In the genomic region with DNA sequence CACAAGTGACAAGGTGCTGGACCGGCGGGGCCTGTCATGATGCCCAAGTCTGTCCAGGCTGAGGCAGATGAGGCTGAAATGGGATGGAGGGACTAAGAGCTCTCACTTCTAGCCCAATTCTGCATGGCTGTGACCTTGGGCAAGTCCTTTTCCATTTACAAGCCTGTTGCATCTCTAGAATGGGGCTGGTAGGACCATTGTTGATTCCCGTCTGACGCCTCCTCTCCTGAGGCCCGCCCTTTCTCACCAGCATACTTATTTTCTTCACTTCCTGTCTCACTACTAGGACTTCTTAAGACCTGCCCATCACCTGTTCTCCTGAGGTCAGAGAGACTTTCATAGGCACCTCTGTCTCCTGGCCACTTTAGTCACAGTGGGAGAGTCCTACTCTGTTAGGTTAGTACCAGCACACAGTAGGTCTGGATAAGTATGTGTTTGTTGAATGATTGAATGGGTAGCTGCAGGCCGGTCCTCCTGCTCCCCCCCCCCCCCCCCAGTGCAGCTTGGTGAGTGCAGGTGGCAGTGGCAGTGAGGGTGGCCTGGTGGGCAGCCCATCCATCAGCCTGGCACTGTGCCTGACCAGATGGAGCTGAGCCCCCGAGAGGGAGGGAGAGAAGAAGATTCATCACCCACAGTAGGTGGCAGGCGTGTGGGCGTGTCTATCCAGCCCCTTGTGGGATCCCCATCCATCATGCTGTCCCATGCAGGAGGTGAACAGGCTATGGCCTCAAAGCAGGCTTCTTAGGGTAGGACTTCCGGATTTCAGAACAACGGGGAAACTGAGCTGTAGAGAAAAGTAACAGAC, we compare ENCODE assay signal across 22 mouse cellular contexts. TPM values are rescaled to one million over a fixed set of nuclear protein-coding genes. Genes with fewer than 3 reads are reported as not detected.
A peak's percentile ranks its signal among the peaks of the same experiment; 100 is the strongest.
DNase-seq lines count a peak whose midpoint lies in the region; ATAC-seq and TF ChIP-seq lines count a peak whose summit lies in the region.
"Had no signal": no experiment of that assay in that cellular context is flagged by ENCODE, and none has a peak within 500 bp of the region (broad histone marks: within the 10 kb centered on the region; RNA-seq: fewer than 3 reads in every experiment).

No protein-coding gene starts in this region.

- TF ChIP-seq CTCF in hindbrain, postnatal 0 days (IDR thresholded peaks at IDR 0.05; ENCODE audit: low read depth), result no peak
- no peak for TF ChIP-seq CTCF in left cerebral cortex, adult 2 months (IDR thresholded peaks at IDR 0.05)

- H3K4me3 ChIP-seq in hindbrain, embryonic 10.5 days, result no peak overlapping the region
- H3K4me3 ChIP-seq in hindbrain, postnatal 0 days (ENCODE audit: low read length), result no peak overlapping the region
- H3K4me3 ChIP-seq in neural tube, embryonic 11.5 days (ENCODE audit: low read depth, low read length), result no peak overlapping the region
- no peak overlapping the region for H3K4me3 ChIP-seq in midbrain, embryonic 14.5 days (replicated peaks; ENCODE audit: low read depth, low read length)
- no peak overlapping the region for H3K4me3 ChIP-seq in left cerebral cortex, adult 2 months
- H3K4me3 ChIP-seq: forebrain, embryonic 13.5 days; heart, embryonic 13.5 days; limb, embryonic 13.5 days; liver, embryonic 13.5 days; midbrain, embryonic 12.5 days had no signal

- no peak for ATAC-seq in hindbrain, postnatal 0 days
- ATAC-seq in neural tube, embryonic 11.5 days (ENCODE audit: insufficient read depth, low FRiP score, low TSS enrichment), result peak; percentile 70
- no peak for ATAC-seq in midbrain, embryonic 14.5 days (ENCODE audit: low FRiP score, low TSS enrichment)
- ATAC-seq: forebrain, embryonic 13.5 days; inflammation-experienced regulatory T-cells, adult 6 months had no signal

- H3K27ac ChIP-seq in hindbrain, embryonic 10.5 days, result peak overlapping the region; percentile 12; the same call in 1 of the 2 replicates
- no peak overlapping the region for H3K27ac ChIP-seq in hindbrain, postnatal 0 days
- 0 out of 2 replicates have a peak overlapping the region, but pooled peaks have one; percentile 14 for H3K27ac ChIP-seq in neural tube, embryonic 11.5 days (ENCODE audit: low read depth, low read length)
- H3K27ac ChIP-seq in midbrain, embryonic 14.5 days (replicated peaks; ENCODE audit: low read depth, low read length), result no peak overlapping the region
- no peak overlapping the region for H3K27ac ChIP-seq in left cerebral cortex, adult 2 months
- H3K27ac ChIP-seq: forebrain, embryonic 13.5 days; heart, embryonic 13.5 days; limb, embryonic 13.5 days; liver, embryonic 13.5 days; midbrain, embryonic 12.5 days had no signal

- DNase-seq in hindbrain, embryonic 10.5 days (ENCODE audit: low spot score), result peak; percentile 57
- no peak for DNase-seq in hindbrain, postnatal 0 days (ENCODE audit: low spot score)
- peak; percentile 50 for DNase-seq in ES-CJ7 (ENCODE audit: low read depth, low spot score)
- DNase-seq in embryo, embryonic 10.5 days (ENCODE audit: low spot score), result peak; percentile 64
- peak; percentile 73 for DNase-seq in neural tube, embryonic 11.5 days (ENCODE audit: low spot score)
- DNase-seq in midbrain, embryonic 14.5 days, result no peak
- no peak for DNase-seq in left cerebral cortex, adult 2 months (ENCODE audit: extremely low spot score in 1 of 2, low spot score in 2 of 2)
- DNase-seq: adrenal gland, adult 2 months; cerebellum, adult 9-11 months; gastrocnemius, postnatal 14 days; heart, adult 18-20 months; kidney, adult 8-10 months; kidney, postnatal 25 days; liver, embryonic 13.5 days; thymus, postnatal 36 days had no signal

- H3K4me1 ChIP-seq in hindbrain, embryonic 10.5 days (replicated peaks), result peaks cover 41% of the 10 kb centered on the region
- no peaks in the 10 kb centered on the region for H3K4me1 ChIP-seq in hindbrain, postnatal 0 days (ENCODE audit: insufficient read depth, low read length)
- H3K4me1 ChIP-seq in neural tube, embryonic 11.5 days (ENCODE audit: control insufficient read depth, insufficient read depth, low read length), result peaks cover 12% of the 10 kb centered on the region; the same call in 1 of the 2 replicates
- H3K4me1 ChIP-seq in midbrain, embryonic 14.5 days (ENCODE audit: control insufficient read depth, insufficient read depth, low read length), result peaks cover 20% of the 10 kb centered on the region
- H3K4me1 ChIP-seq: limb, embryonic 13.5 days; liver, embryonic 13.5 days had no signal

- peaks cover 39% of the 10 kb centered on the region for H3K27me3 ChIP-seq in hindbrain, embryonic 10.5 days (ENCODE audit: insufficient read depth, poor library complexity, severe bottlenecking)
- no peaks in the 10 kb centered on the region for H3K27me3 ChIP-seq in hindbrain, postnatal 0 days (ENCODE audit: insufficient read depth, low read length)
- H3K27me3 ChIP-seq in neural tube, embryonic 11.5 days (ENCODE audit: control insufficient read depth, insufficient read depth, low read length), result 0 out of 2 replicates have a peak, but pooled peaks cover 2% of the 10 kb centered on the region
- H3K27me3 ChIP-seq in midbrain, embryonic 14.5 days (ENCODE audit: control insufficient read depth, insufficient read depth, low read length), result no peaks in the 10 kb centered on the region

- no peak overlapping the region for H3K4me2 ChIP-seq in hindbrain, postnatal 0 days (ENCODE audit: low read depth, low read length)
- no peak overlapping the region for H3K4me2 ChIP-seq in neural tube, embryonic 11.5 days (ENCODE audit: low read depth)
- H3K4me2 ChIP-seq in midbrain, embryonic 14.5 days (ENCODE audit: low read length), result no peak overlapping the region
- H3K4me2 ChIP-seq: forebrain, embryonic 13.5 days; heart, embryonic 13.5 days; limb, embryonic 13.5 days; liver, embryonic 13.5 days; midbrain, embryonic 12.5 days had no signal

- H3K9me3 ChIP-seq in hindbrain, embryonic 10.5 days, result peaks cover 5% of the 10 kb centered on the region
- H3K9me3 ChIP-seq in hindbrain, postnatal 0 days (ENCODE audit: low read length), result no peaks in the 10 kb centered on the region
- no peaks in the 10 kb centered on the region for H3K9me3 ChIP-seq in neural tube, embryonic 11.5 days (ENCODE audit: control insufficient read depth, low read length)
- no peaks in the 10 kb centered on the region for H3K9me3 ChIP-seq in midbrain, embryonic 14.5 days (ENCODE audit: control insufficient read depth, low read length)
- H3K9me3 ChIP-seq: liver, embryonic 13.5 days had no signal

- H3K36me3 ChIP-seq in hindbrain, embryonic 10.5 days, result no peaks in the 10 kb centered on the region
- H3K36me3 ChIP-seq in hindbrain, postnatal 0 days (ENCODE audit: insufficient read depth, low read length), result no peaks in the 10 kb centered on the region
- H3K36me3 ChIP-seq in neural tube, embryonic 11.5 days (ENCODE audit: control insufficient read depth, insufficient read depth, low read length), result no peaks in the 10 kb centered on the region
- no peaks in the 10 kb centered on the region for H3K36me3 ChIP-seq in midbrain, embryonic 14.5 days (ENCODE audit: control insufficient read depth, insufficient read depth, low read length)
- H3K36me3 ChIP-seq: heart, embryonic 13.5 days; limb, embryonic 13.5 days; liver, embryonic 13.5 days; midbrain, embryonic 12.5 days had no signal

- no peak overlapping the region for H3K9ac ChIP-seq in hindbrain, postnatal 0 days (replicated peaks; ENCODE audit: low read length)
- H3K9ac ChIP-seq in neural tube, embryonic 11.5 days (ENCODE audit: low read length), result no peak overlapping the region
- no peak overlapping the region for H3K9ac ChIP-seq in midbrain, embryonic 14.5 days (replicated peaks; ENCODE audit: low read length)
- H3K9ac ChIP-seq: forebrain, embryonic 13.5 days; heart, embryonic 13.5 days; limb, embryonic 13.5 days; liver, embryonic 13.5 days; midbrain, embryonic 12.5 days had no signal

- intact Hi-C loops in left cerebral cortex, adult 2 months (cut with DNase I), result no loop called here

- 57% methylated on average over 11 of the region's 11 CpGs for WGBS in hindbrain, embryonic 10.5 days
- WGBS in hindbrain, postnatal 0 days, result 47% methylated on average over 11 of the region's 11 CpGs
- 36% methylated on average over 11 of the region's 11 CpGs for WGBS in neural tube, embryonic 11.5 days
- 77% methylated on average over 11 of the region's 11 CpGs for WGBS in midbrain, embryonic 14.5 days

RNA-seq across cellular contexts. Expression of gene Cabp7, which starts 10.6 kb away (rescaled TPM):
- polyA plus RNA-seq in hindbrain, embryonic 10.5 days (2016; fragmentation: Nextera tagmentation; extraction: Ambion mirVana), result 0.61 and 1.4 TPM in 2 replicates
- 20.4 and 23.6 TPM in 2 replicates for total RNA-seq in hindbrain, postnatal 0 days (2014; rRNA removed)
- polyA plus RNA-seq in hindbrain, postnatal 0 days (2015; fragmentation: Nextera tagmentation; extraction: Ambion mirVana), result 2.9 and 3.3 TPM in 2 replicates
- 2.6 and 3.4 TPM in 2 replicates for polyA plus RNA-seq in neural tube, embryonic 11.5 days (2014; fragmentation: Nextera tagmentation; extraction: Ambion mirVana)
- 1.3 and 2.7 TPM in 2 replicates for polyA plus RNA-seq in midbrain, embryonic 14.5 days (2014; fragmentation: Nextera tagmentation; extraction: Ambion mirVana)
- 10 to 100 TPM; 15.6 to 22.7 TPM for total RNA-seq in left cerebral cortex, adult 2 months (2021)
- total RNA-seq: heart, adult 18-20 months; heart, postnatal 25 days had no signal
- polyA plus RNA-seq: heart, embryonic 13.5 days; liver, embryonic 13.5 days; small intestine, adult 2 months had no signal

RNA-seq across cellular contexts. Expression of gene Zmat5, which starts 52.7 kb away (rescaled TPM):
- 84.0 and 104 TPM in 2 replicates for polyA plus RNA-seq in hindbrain, embryonic 10.5 days (2016; fragmentation: Nextera tagmentation; extraction: Ambion mirVana)
- 22.7 and 24.5 TPM in 2 replicates for total RNA-seq in hindbrain, postnatal 0 days (2014; rRNA removed)
- polyA plus RNA-seq in hindbrain, postnatal 0 days (2015; fragmentation: Nextera tagmentation; extraction: Ambion mirVana), result 56.5 and 58.5 TPM in 2 replicates
- polyA plus RNA-seq in neural tube, embryonic 11.5 days (2014; fragmentation: Nextera tagmentation; extraction: Ambion mirVana), result 75.5 and 82.3 TPM in 2 replicates
- 60.0 and 63.6 TPM in 2 replicates for polyA plus RNA-seq in midbrain, embryonic 14.5 days (2014; fragmentation: Nextera tagmentation; extraction: Ambion mirVana)
- 10 to 100 TPM; 31.1 to 33.9 TPM for total RNA-seq in left cerebral cortex, adult 2 months (2021)

RNA-seq across cellular contexts. Expression of gene Uqcr10, which starts 53.0 kb away (rescaled TPM):
- polyA plus RNA-seq in hindbrain, embryonic 10.5 days (2016; fragmentation: Nextera tagmentation; extraction: Ambion mirVana), result 696 and 709 TPM in 2 replicates
- total RNA-seq in hindbrain, postnatal 0 days (2014; rRNA removed), result 183 and 231 TPM in 2 replicates
- polyA plus RNA-seq in hindbrain, postnatal 0 days (2015; fragmentation: Nextera tagmentation; extraction: Ambion mirVana), result 1,048 and 1,063 TPM in 2 replicates
- 505 and 528 TPM in 2 replicates for polyA plus RNA-seq in neural tube, embryonic 11.5 days (2014; fragmentation: Nextera tagmentation; extraction: Ambion mirVana)
- 495 and 649 TPM in 2 replicates for polyA plus RNA-seq in midbrain, embryonic 14.5 days (2014; fragmentation: Nextera tagmentation; extraction: Ambion mirVana)
- 100 to 1,000 TPM; 362 to 374 TPM for total RNA-seq in left cerebral cortex, adult 2 months (2021)

Comparison
In these comparisons a context has a peak if more than half of its experiments do, and no peak if none do; other contexts are left out.
1. DNase-seq: peak in hindbrain, embryonic 10.5 days (single experiment), ES-CJ7 (single experiment), embryo, embryonic 10.5 days (single experiment) and neural tube, embryonic 11.5 days (single experiment); none in hindbrain, postnatal 0 days (single experiment), midbrain, embryonic 14.5 days (single experiment) and left cerebral cortex, adult 2 months (0 of 2).
2. H3K27ac ChIP-seq: peak in hindbrain, embryonic 10.5 days (single experiment) and neural tube, embryonic 11.5 days (single experiment); none in hindbrain, postnatal 0 days (single experiment), midbrain, embryonic 14.5 days (single experiment) and left cerebral cortex, adult 2 months (single experiment).